Mouse (Mus musculus) testis, adult 2 months (tissue): ENCODE results near the gene Gm17657.

ENCODE experiments used
- CTCF ChIP-seq: fragments of 200-500 bp; IDR thresholded peaks from 2 replicates; pipeline ENCODE4 v1.5.1; 2012; ENCODE audit warnings: low read depth, mild to moderate bottlenecking, inconsistent platforms, low read length, moderate library complexity; ENCODE audit not compliant: control insufficient read depth, insufficient read depth, insufficient replicate concordance
- POLR2A ChIP-seq: fragments of 200-500 bp; IDR thresholded peaks from 2 replicates; pipeline ENCODE4 v1.6.1; 2012; ENCODE audit warnings: low read depth, mild to moderate bottlenecking, inconsistent platforms, low read length, moderate library complexity; ENCODE audit not compliant: control insufficient read depth

DNA sequence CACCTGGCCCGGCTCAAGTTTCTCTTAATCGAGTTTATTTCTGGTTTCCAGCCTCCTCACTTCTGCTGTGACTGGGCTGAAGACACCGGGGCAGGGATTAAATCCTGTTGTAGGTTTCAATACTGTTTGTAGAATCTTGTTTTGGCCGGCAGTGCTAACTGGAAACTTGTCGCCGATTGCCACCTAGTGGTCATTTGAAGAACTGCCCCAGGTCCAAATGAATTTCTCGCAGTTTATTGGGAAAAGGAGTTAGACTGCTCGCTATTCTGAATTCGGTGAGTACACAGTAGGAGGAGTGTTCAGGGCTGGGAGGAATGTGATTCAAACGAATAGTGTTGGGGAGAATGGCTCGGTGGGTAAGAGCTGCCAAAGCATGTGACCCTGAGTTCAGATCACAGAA lies 35.0 kb downstream of the Gm17657 start:
- TF ChIP-seq CTCF: peak; percentile 31; the same call in 1 of the 2 replicates
- TF ChIP-seq POLR2A: no peak
